Mouse (Mus musculus) hindbrain, embryonic 13.5 days (tissue): Measurements from ENCODE around the gene Nploc4. TPM values are rescaled to one million over a fixed set of nuclear protein-coding genes. Genes with fewer than 3 reads are reported as not detected.

Experiments
- ATAC-seq: fragments of 200-750 bp; cut with Nextera tagmentation; 2 replicates; pipeline ENCODE4 v1.8.0; 2017; ENCODE audit warnings: moderate TSS enrichment; ENCODE audit not compliant: low FRiP score
- H3K27ac ChIP-seq: fragments of 300-500 bp; sonication (generic); 2 replicates; pipeline ENCODE4 v1.5.1; 2015; ENCODE audit warnings: inconsistent platforms, mild to moderate bottlenecking, moderate library complexity
- H3K27me3 ChIP-seq: fragments of 300-500 bp; sonication (generic); 2 replicates; pipeline ENCODE4 v1.6.1; 2015; ENCODE audit warnings: mild to moderate bottlenecking, inconsistent platforms
- H3K36me3 ChIP-seq: fragments of 300-500 bp; sonication (generic); 2 replicates; pipeline ENCODE4 v1.6.1; 2015; ENCODE audit warnings: mild to moderate bottlenecking, inconsistent platforms
- H3K4me1 ChIP-seq: fragments of 300-500 bp; sonication (generic); replicated peaks from 2 replicates; pipeline ENCODE4 v1.6.1; 2015; ENCODE audit warnings: inconsistent platforms
- H3K4me2 ChIP-seq: fragments of 300-500 bp; sonication (generic); 2 replicates; pipeline ENCODE4 v1.6.1; 2015; ENCODE audit warnings: inconsistent platforms, mild to moderate bottlenecking, moderate library complexity
- H3K4me3 ChIP-seq: fragments of 300-500 bp; sonication (generic); 2 replicates; pipeline ENCODE4 v1.5.1; 2015; ENCODE audit warnings: mild to moderate bottlenecking, inconsistent platforms
- H3K9ac ChIP-seq: fragments of 300-500 bp; sonication (generic); 2 replicates; pipeline ENCODE4 v1.6.1; 2015; ENCODE audit warnings: mild to moderate bottlenecking, inconsistent platforms
- H3K9me3 ChIP-seq: fragments of 300-500 bp; sonication (generic); 2 replicates; pipeline ENCODE4 v1.6.1; 2016; ENCODE audit warnings: inconsistent platforms
- WGBS: fragments of 180-500 bp; shearing (Covaris S2); methylation state at CpG from one replicate; pipeline ENCODE4 v1.1.7; 2015; 5-methylcytosine and 5-hydroxymethylcytosine counted together
- polyA plus RNA-seq: library from polyadenylated mRNA; unstranded; fragments of >200 nt; fragmentation: Nextera tagmentation; extraction: Ambion mirVana; gene quantifications from 2 replicates; pipeline ENCODE4 v1.2.1, GENCODE M21; 2015

Nploc4 gene
- polyA plus RNA-seq, 1 experiment from 2014 or later, result 32.5 TPM

DNA sequence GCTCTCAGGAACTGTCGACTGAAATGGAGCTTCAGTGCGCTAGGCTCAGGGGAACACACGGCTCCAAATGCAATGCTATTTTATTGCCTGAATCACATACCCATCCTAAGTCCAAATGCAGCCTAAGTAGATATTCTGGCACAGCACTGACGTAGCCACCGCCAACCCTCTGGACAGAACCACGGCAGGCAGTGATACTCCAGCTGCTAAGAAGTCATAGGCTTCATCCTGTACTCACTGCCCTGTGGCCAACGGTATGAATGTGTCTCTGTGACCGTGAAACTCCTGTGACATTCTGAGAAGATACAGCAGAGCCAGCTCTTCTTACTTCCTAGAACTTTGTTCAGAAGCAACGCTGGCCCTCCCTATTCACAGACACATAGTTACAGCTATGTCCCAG, 48.9 kb downstream of the Nploc4 start:
- Histone ChIP-seq H3K4me1 (no peaks in the 10 kb centered on the region), H3K4me3 (no peak overlapping the region), H3K27me3 (no peaks in the 10 kb centered on the region), H3K4me2 (no peak overlapping the region), H3K9me3 (no peaks in the 10 kb centered on the region), H3K9ac (no peak overlapping the region), H3K36me3 (peaks cover 77% of the 10 kb centered on the region), H3K27ac (no peak overlapping the region)
- ATAC-seq, result no peak
- 94% methylated on average over 9 of the region's 9 CpGs for WGBS

DNA sequence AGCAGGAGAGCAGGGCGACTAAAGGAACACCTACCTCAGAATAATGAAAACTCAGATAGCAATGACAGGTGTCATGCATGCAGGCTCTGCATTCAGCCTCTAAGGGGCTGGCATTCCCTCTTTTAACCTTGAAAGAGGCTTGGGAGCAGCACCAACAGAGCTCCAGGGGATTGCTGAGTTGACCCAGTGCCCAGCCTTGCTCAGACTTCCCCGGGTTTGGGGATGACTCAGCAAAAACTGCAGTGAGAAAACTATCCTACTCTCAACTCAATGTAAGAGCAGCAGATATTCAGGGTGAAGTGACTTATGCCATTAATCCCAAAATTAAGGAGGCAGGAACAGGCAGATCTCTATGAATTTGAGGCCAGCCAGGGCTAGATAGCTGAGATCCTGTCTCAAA, 50.4 kb downstream of the Nploc4 start:
- no peak overlapping the region for H3K27ac ChIP-seq
- ATAC-seq, result no peak
- H3K4me3 ChIP-seq, result no peak overlapping the region
- no peaks in the 10 kb centered on the region for H3K27me3 ChIP-seq
- H3K36me3 ChIP-seq, result peaks cover 77% of the 10 kb centered on the region
- no peak overlapping the region for H3K4me2 ChIP-seq
- no peaks in the 10 kb centered on the region for H3K4me1 ChIP-seq
- no peak overlapping the region for H3K9ac ChIP-seq
- no peaks in the 10 kb centered on the region for H3K9me3 ChIP-seq
- 81% methylated on average over 2 of the region's 2 CpGs for WGBS

DNA sequence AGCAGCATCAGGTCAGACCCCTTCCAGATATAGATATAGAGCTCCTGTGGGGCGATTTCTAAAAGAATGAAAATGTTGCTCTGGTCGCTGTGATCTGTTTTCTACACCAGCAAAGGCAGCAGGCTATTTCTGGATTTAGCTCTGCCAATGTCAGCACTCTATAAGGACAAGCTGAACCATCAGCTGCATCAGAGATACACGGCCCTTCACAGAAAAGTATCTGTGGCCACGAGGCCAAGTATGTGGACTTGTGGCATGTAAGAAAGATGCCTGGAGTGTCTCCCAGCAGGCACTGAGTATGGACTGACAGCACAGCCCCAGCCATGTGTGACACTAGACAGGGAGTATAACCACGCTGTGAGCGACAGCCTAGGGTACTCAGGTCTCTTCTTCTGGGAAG, 50.9 kb downstream of the Nploc4 start:
- 93% methylated on average over 6 of the region's 6 CpGs for WGBS
- Histone ChIP-seq H3K36me3 (peaks cover 79% of the 10 kb centered on the region), H3K9ac (no peak overlapping the region), H3K27me3 (no peaks in the 10 kb centered on the region), H3K4me1 (no peaks in the 10 kb centered on the region), H3K4me2 (no peak overlapping the region), H3K4me3 (no peak overlapping the region), H3K27ac (no peak overlapping the region), H3K9me3 (no peaks in the 10 kb centered on the region)
- no peak for ATAC-seq

DNA sequence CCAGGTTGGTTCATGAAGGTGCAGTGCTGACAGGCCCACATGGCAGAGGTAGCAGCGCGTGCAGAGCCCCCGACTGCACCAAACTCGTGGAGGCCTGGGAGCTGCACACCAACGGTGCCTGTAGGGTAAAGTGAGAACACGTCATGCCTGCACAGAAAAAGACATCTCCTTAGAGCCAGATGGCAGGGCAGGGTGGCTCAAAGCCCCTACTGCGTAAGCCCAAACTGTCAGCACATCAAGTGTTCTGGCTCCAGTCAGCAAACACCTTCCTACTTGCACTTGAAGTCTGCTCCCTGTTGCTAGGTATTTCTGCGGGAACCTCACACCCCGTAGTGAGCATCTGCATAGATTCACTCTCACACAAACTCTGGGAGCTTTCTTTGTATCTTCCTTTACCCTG, 55.0 kb downstream of the Nploc4 start:
- Histone ChIP-seq H3K4me1 (peaks cover 15% of the 10 kb centered on the region), H3K4me3 (no peak overlapping the region), H3K27me3 (no peaks in the 10 kb centered on the region), H3K9ac (no peak overlapping the region), H3K9me3 (no peaks in the 10 kb centered on the region), H3K4me2 (no peak overlapping the region), H3K36me3 (peaks cover 74% of the 10 kb centered on the region), H3K27ac (no peak overlapping the region)
- ATAC-seq, result no peak
- WGBS, result 91% methylated on average over 9 of the region's 9 CpGs

DNA sequence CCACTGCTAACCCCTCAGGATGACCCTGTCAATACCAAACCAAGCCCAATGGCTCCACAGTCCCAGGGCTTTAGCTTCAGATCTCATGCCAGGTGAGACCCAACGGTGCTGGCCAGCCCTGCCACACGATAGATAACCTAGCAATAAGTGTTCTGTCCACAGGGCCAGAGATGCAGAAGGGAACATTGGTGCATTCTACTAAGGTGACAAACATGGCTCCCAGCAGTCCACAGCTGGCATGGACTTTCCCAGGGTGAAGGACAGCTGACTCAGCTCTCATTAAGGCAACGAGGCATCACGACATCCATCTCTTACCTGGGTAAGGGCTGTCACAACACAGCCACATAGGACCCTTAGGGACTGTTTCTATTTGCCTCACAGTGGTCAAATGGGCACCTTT, 56.4 kb downstream of the Nploc4 start:
- H3K4me2 ChIP-seq, result no peak overlapping the region
- no peak overlapping the region for H3K4me3 ChIP-seq
- peaks cover 74% of the 10 kb centered on the region for H3K36me3 ChIP-seq
- no peak overlapping the region for H3K9ac ChIP-seq
- no peaks in the 10 kb centered on the region for H3K9me3 ChIP-seq
- H3K4me1 ChIP-seq, result peaks cover 29% of the 10 kb centered on the region
- WGBS, result 90% methylated on average over 4 of the region's 4 CpGs
- no peaks in the 10 kb centered on the region for H3K27me3 ChIP-seq
- ATAC-seq, result no peak
- H3K27ac ChIP-seq, result no peak overlapping the region

DNA sequence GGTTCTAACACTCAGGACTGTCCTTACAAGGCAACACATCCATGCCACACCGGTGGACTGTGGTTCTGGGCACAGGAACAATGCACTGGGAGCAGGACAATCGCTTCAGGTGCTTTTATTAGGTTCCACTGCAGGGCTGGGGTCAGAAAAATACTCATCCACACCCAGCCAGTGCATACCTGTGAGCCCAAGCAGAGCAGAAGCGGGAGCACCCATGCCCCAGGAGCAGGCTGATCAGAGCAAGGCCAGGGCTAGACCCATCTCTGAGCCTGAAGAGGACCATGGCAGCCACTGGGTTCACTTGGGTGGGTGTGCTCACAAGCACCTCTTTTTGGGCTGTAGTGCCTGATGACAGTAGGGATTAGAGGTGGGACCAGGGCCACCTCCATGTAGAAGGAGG, 57.2 kb downstream of the Nploc4 start:
- peaks cover 33% of the 10 kb centered on the region for H3K4me1 ChIP-seq
- peaks cover 74% of the 10 kb centered on the region for H3K36me3 ChIP-seq
- 98% methylated on average over 3 of the region's 3 CpGs for WGBS
- no peak overlapping the region for H3K4me3 ChIP-seq
- no peak for ATAC-seq
- H3K27me3 ChIP-seq, result no peaks in the 10 kb centered on the region
- H3K27ac ChIP-seq, result no peak overlapping the region
- H3K9ac ChIP-seq, result no peak overlapping the region
- H3K9me3 ChIP-seq, result no peaks in the 10 kb centered on the region
- no peak overlapping the region for H3K4me2 ChIP-seq

DNA sequence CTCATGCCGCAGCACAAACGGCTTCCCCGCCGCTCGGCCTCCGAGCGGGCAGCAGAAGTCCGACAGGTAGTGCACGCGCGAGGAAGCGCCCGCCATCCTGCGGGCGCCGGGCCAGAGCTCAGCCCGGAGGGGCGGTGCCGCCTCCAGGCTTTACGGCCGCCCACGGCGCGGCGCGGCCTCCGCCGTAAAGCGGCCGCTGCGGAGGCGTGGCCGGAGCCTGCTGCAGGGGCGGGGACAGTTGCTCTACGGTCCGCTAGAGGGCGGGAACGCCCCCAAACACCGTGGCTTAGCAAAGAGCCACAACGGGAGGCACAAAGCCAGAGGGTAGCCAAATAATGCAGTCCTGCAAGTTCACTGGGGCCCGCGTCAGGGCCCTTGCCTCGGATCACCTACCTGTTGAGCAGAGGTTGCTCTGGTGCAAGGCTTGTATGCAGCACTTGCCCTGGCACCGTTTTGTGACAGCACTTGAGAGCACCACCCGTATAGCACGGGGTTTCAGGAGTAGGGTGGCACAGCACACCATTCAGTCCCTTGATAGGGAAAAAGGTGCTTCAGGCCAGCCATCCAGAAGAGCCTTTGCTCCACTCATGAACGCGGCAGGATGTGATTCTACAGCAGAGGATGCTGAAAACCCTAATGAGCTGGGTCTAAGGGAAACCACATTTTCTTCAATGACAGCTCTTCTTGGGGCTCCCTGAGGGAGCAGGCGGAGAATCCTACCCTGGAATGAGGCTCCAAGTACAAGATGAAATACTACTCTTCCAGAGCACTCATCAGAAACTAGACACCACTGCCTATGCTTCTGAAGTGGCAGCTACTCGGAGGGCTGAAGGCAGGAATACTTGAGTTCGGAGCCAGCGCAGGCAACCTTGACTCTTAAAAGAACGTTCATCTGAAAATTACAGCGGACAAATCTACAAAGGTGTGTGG, 58.6 kb downstream of the Nploc4 start, which contains the start of gene Faap100:
Gene Faap100 (minus strand): TSS at position 154 of the 930 bp plus-strand sequence.
- peak within 1 kb of the TSS; percentile 91 for H3K4me3 ChIP-seq
- peak within 1 kb of the TSS; percentile 86 for H3K27ac ChIP-seq
- no peaks in the 10 kb centered on the region for H3K9me3 ChIP-seq
- no peaks in the 10 kb centered on the region for H3K27me3 ChIP-seq
- H3K4me1 ChIP-seq, result peaks cover 33% of the 10 kb centered on the region
- H3K9ac ChIP-seq, result peak within 1 kb of the TSS; percentile 93
- H3K4me2 ChIP-seq, result peak within 1 kb of the TSS; percentile 94
- peaks cover 74% of the 10 kb centered on the region for H3K36me3 ChIP-seq
- ATAC-seq, result peak; percentile 82
- WGBS, result 10% methylated on average over 53 of the region's 54 CpGs

DNA sequence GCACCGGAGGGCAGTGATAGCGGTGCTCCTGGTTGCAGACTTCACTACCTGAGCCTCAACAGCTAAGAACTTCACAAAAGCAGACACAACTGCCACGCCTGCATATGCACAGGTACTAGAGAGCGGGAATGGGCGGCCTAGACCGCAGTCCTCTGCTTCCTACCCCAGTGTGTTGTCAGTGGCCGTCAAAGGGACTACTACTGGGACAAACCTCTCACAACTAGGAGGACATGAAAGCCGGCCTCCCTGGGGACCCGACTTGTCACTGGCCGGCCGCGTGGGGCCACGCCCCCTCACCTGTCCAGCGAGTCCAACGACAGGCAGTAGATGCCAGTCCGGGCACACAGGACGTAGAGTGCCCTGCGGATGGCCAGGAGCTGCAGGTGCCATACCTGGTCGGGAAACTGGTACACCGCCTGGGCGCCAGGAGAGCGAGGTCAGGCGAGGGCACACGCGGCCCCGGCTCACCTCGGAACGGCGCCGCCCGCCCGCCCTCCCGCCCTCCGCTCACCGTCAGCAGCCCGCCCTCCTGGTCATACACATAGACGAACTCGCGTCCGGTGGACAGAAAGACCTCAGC, 59.4 kb downstream of the Nploc4 start:
- H3K9me3 ChIP-seq, result no peaks in the 10 kb centered on the region
- 4% methylated on average over 33 of the region's 40 CpGs for WGBS
- peak overlapping the region; percentile 86 for H3K27ac ChIP-seq
- H3K4me3 ChIP-seq, result peak overlapping the region; percentile 91
- H3K4me1 ChIP-seq, result peaks cover 33% of the 10 kb centered on the region
- peak overlapping the region; percentile 94 for H3K4me2 ChIP-seq
- peaks cover 74% of the 10 kb centered on the region for H3K36me3 ChIP-seq
- peak; percentile 41 for ATAC-seq
- peak overlapping the region; percentile 93 for H3K9ac ChIP-seq
- no peaks in the 10 kb centered on the region for H3K27me3 ChIP-seq

DNA sequence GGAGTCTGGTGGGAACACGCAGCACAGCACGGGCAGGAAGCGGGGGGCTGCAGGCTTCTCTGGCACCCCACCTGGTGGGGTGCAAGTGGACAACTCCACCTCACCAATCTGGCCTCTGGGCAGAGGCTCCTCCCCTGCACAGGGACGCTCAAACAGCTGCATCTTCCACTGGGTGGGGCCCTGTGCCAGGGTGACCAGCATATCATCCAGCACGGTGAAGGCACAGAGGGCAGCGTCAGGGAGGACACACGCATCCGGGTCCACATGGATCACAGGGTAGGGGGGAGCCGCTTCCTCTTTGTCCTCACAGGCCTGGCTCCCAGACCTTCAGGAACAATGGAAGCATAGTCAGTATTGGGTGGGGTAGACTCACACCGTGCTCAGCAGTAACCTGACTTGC, 60.2 kb downstream of the Nploc4 start:
- Histone ChIP-seq H3K4me3 (peak overlapping the region; percentile 91), H3K36me3 (peaks cover 74% of the 10 kb centered on the region), H3K4me1 (peaks cover 33% of the 10 kb centered on the region), H3K4me2 (peak overlapping the region; percentile 94), H3K9me3 (no peaks in the 10 kb centered on the region), H3K27ac (no peak overlapping the region; the same call in 1 of the 2 replicates), H3K9ac (peak overlapping the region; percentile 93), H3K27me3 (no peaks in the 10 kb centered on the region)
- peak; percentile 31; the same call in 1 of the 2 replicates for ATAC-seq
- 70% methylated on average over 10 of the region's 10 CpGs for WGBS

DNA sequence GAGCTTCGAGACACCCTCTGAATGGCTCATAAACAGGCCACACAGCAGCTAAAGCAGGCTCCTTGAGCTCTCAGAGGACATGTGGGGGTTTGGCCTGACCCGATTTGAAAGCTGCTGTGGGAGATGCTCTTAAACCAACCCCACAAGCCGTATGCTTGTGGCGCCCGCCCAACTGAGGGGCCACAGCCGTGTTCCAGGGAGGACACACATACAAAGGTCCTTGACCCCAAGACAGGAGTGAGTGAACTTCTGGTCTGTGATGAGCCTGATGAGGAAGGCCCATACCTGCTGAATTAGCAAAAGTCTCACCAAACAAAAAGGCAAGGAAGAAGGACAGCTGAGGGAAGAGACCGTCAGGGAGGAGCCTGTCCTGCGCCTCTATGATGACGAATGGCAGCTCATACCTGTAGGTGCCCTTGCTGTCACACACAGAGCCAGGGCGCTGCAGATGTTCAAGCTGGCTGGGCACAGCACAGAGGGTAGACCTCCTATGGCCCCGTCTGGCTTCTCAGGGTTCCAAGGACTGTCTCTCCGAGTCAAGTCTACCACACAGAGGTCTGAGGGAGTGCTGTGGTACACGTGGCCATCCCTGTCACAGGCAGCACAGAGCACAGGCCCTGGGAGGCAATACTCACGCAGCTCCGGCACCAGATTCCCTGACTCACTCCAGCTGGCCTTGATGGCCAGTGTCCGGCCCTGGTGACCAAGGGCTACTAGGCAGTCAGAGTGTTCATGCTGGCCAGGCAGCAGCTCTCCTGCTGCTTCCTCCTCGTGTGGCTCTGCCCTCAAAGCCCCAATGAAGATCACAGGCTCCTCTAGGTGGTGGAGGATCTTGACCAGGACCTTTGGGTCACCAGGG, 61.0 kb downstream of the Nploc4 start:
- Histone ChIP-seq H3K36me3 (peaks cover 74% of the 10 kb centered on the region), H3K27ac (no peak overlapping the region), H3K9ac (peak overlapping the region; percentile 93), H3K27me3 (no peaks in the 10 kb centered on the region), H3K4me3 (peak overlapping the region; percentile 91), H3K4me2 (peak overlapping the region; percentile 94), H3K4me1 (peaks cover 33% of the 10 kb centered on the region), H3K9me3 (no peaks in the 10 kb centered on the region)
- WGBS, result 89% methylated on average over 17 of the region's 17 CpGs
- no peak for ATAC-seq

DNA sequence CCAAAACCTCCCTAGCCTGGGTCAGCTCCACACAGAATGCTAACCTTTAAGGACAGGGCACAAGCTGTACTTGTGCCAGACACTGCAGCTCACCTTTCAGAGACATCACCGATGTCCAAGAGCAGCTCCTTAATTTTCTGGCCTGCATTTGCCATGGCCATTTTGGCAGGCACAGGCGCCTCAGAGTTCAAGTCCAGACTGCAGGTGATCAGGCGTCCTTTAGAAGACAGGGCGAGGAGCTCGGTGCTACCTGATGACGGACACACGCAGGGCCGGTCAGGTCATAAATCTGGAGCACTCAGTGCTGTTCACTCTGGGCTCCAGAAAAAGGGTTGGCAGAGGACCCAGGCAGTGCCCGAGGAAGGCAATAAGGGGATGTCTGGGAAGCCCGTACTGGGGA, 62.2 kb downstream of the Nploc4 start:
- ATAC-seq, result no peak
- H3K36me3 ChIP-seq, result peaks cover 74% of the 10 kb centered on the region

More for the DNA sequence above, 62.2 kb downstream of the Nploc4 start:
- H3K27ac ChIP-seq, result no peak overlapping the region
- no peak overlapping the region for H3K4me2 ChIP-seq
- no peak overlapping the region for H3K9ac ChIP-seq
- WGBS, result 95% methylated on average over 10 of the region's 10 CpGs
- H3K9me3 ChIP-seq, result no peaks in the 10 kb centered on the region
- peaks cover 33% of the 10 kb centered on the region for H3K4me1 ChIP-seq
- no peaks in the 10 kb centered on the region for H3K27me3 ChIP-seq
- no peak overlapping the region for H3K4me3 ChIP-seq
